Mouse (Mus musculus): ENCODE results near the gene Olfr1392.

GRCm38 (mm10) chr11:49243727-49244594 is 41.1 kb upstream of the Olfr1392 start, which contains the start of gene Mgat1:
- TF ChIP-seq CTCF (IDR thresholded peaks at IDR 0.05; ENCODE audit: extremely low read depth, insufficient read depth, low read length) (no peak), POLR2A (IDR thresholded peaks at IDR 0.05; ENCODE audit: extremely low read depth, insufficient read depth, low read length) (peak; percentile 58)
